Mouse (Mus musculus) hindbrain, embryonic 13.5 days (tissue): ENCODE measurements around the gene Parva. TPM values are rescaled to one million over a fixed set of nuclear protein-coding genes. Genes with fewer than 3 reads are reported as not detected.

Experiments
- ATAC-seq: fragments of 200-750 bp; cut with Nextera tagmentation; 2 replicates; pipeline ENCODE4 v1.8.0; 2017; ENCODE audit warnings: moderate TSS enrichment; ENCODE audit not compliant: low FRiP score
- H3K27ac ChIP-seq: fragments of 300-500 bp; sonication (generic); 2 replicates; pipeline ENCODE4 v1.5.1; 2015; ENCODE audit warnings: inconsistent platforms, mild to moderate bottlenecking, moderate library complexity
- H3K27me3 ChIP-seq: fragments of 300-500 bp; sonication (generic); 2 replicates; pipeline ENCODE4 v1.6.1; 2015; ENCODE audit warnings: mild to moderate bottlenecking, inconsistent platforms
- H3K36me3 ChIP-seq: fragments of 300-500 bp; sonication (generic); 2 replicates; pipeline ENCODE4 v1.6.1; 2015; ENCODE audit warnings: mild to moderate bottlenecking, inconsistent platforms
- H3K4me1 ChIP-seq: fragments of 300-500 bp; sonication (generic); replicated peaks from 2 replicates; pipeline ENCODE4 v1.6.1; 2015; ENCODE audit warnings: inconsistent platforms
- H3K4me2 ChIP-seq: fragments of 300-500 bp; sonication (generic); 2 replicates; pipeline ENCODE4 v1.6.1; 2015; ENCODE audit warnings: inconsistent platforms, mild to moderate bottlenecking, moderate library complexity
- H3K4me3 ChIP-seq: fragments of 300-500 bp; sonication (generic); 2 replicates; pipeline ENCODE4 v1.5.1; 2015; ENCODE audit warnings: mild to moderate bottlenecking, inconsistent platforms
- H3K9ac ChIP-seq: fragments of 300-500 bp; sonication (generic); 2 replicates; pipeline ENCODE4 v1.6.1; 2015; ENCODE audit warnings: mild to moderate bottlenecking, inconsistent platforms
- H3K9me3 ChIP-seq: fragments of 300-500 bp; sonication (generic); 2 replicates; pipeline ENCODE4 v1.6.1; 2016; ENCODE audit warnings: inconsistent platforms
- WGBS: fragments of 180-500 bp; shearing (Covaris S2); methylation state at CpG from one replicate; pipeline ENCODE4 v1.1.7; 2015; 5-methylcytosine and 5-hydroxymethylcytosine counted together
- polyA plus RNA-seq: library from polyadenylated mRNA; unstranded; fragments of >200 nt; fragmentation: Nextera tagmentation; extraction: Ambion mirVana; gene quantifications from 2 replicates; pipeline ENCODE4 v1.2.1, GENCODE M21; 2015

The Parva gene
- polyA plus RNA-seq, 1 experiment from 2014 or later = 30.8 TPM

- H3K36me3 ChIP-seq = no peaks in the 10 kb centered on the region
- no peak overlapping the region for H3K4me3 ChIP-seq
- no peaks in the 10 kb centered on the region for H3K27me3 ChIP-seq
- H3K4me1 ChIP-seq = peaks cover 15% of the 10 kb centered on the region
- ATAC-seq = no peak
- H3K4me2 ChIP-seq = no peak overlapping the region
- H3K9ac ChIP-seq = no peak overlapping the region
- whole genome bisulfite sequencing = 37% methylated on average over 2 of the region's 2 CpGs
- H3K9me3 ChIP-seq = no peaks in the 10 kb centered on the region
- no peak overlapping the region for H3K27ac ChIP-seq
These were observed 172.3 kb downstream of the Parva start for GRCm38 (mm10) chr7:112599650-112600049.

- Histone ChIP-seq H3K4me1 (peaks cover 15% of the 10 kb centered on the region), H3K36me3 (no peaks in the 10 kb centered on the region), H3K4me2 (no peak overlapping the region), H3K27me3 (no peaks in the 10 kb centered on the region), H3K27ac (no peak overlapping the region), H3K4me3 (no peak overlapping the region), H3K9ac (no peak overlapping the region), H3K9me3 (no peaks in the 10 kb centered on the region)
- no peak for ATAC-seq
- 72% methylated on average over 3 of the region's 3 CpGs for WGBS
These were observed 172.9 kb downstream of the Parva start for GRCm38 (mm10) chr7:112600163-112600562.

GRCm38 (mm10) chr7:112602966-112603365 lies 175.7 kb downstream of the Parva start:
- no peak overlapping the region for H3K9ac ChIP-seq
- no peak overlapping the region for H3K4me3 ChIP-seq
- no peak for ATAC-seq
- no peaks in the 10 kb centered on the region for H3K36me3 ChIP-seq
- H3K27ac ChIP-seq = no peak overlapping the region
- no peaks in the 10 kb centered on the region for H3K27me3 ChIP-seq
- no peak overlapping the region for H3K4me2 ChIP-seq
- no peaks in the 10 kb centered on the region for H3K9me3 ChIP-seq
- H3K4me1 ChIP-seq = peaks cover 15% of the 10 kb centered on the region
- 95% methylated on average over 5 of the region's 5 CpGs for WGBS

- no peak for ATAC-seq
These were observed 176.3 kb downstream of the Parva start for GRCm38 (mm10) chr7:112603496-112604170.

GRCm38 (mm10) chr7:112604209-112604608 lies 176.9 kb downstream of the Parva start:
- no peaks in the 10 kb centered on the region for H3K9me3 ChIP-seq
- H3K27ac ChIP-seq = peak overlapping the region; percentile 60
- no peak for ATAC-seq
- no peak overlapping the region for H3K9ac ChIP-seq
- H3K27me3 ChIP-seq = no peaks in the 10 kb centered on the region
- H3K4me1 ChIP-seq = peaks cover 15% of the 10 kb centered on the region
- H3K4me2 ChIP-seq = no peak overlapping the region
- 46% methylated on average over 8 of the region's 8 CpGs for WGBS
- H3K4me3 ChIP-seq = no peak overlapping the region
- no peaks in the 10 kb centered on the region for H3K36me3 ChIP-seq

More at GRCm38 (mm10) chr7:112603496-112604170, 176.3 kb downstream of the Parva start:
- Histone ChIP-seq H3K4me3 (no peak overlapping the region), H3K9me3 (no peaks in the 10 kb centered on the region), H3K27me3 (no peaks in the 10 kb centered on the region), H3K9ac (no peak overlapping the region), H3K36me3 (no peaks in the 10 kb centered on the region), H3K4me1 (peaks cover 15% of the 10 kb centered on the region), H3K27ac (peak overlapping the region; percentile 60), H3K4me2 (no peak overlapping the region)
- 80% methylated on average over 10 of the region's 10 CpGs for WGBS

- WGBS = 84% methylated on average over 3 of the region's 3 CpGs
- no peak for ATAC-seq
- Histone ChIP-seq H3K9ac (no peak overlapping the region), H3K4me1 (no peaks in the 10 kb centered on the region), H3K4me2 (no peak overlapping the region), H3K9me3 (no peaks in the 10 kb centered on the region), H3K27me3 (no peaks in the 10 kb centered on the region), H3K27ac (no peak overlapping the region), H3K36me3 (no peaks in the 10 kb centered on the region), H3K4me3 (no peak overlapping the region)
These were observed 186.9 kb downstream of the Parva start for GRCm38 (mm10) chr7:112614046-112614790.

- Histone ChIP-seq H3K27ac (no peak overlapping the region), H3K36me3 (no peaks in the 10 kb centered on the region), H3K9ac (no peak overlapping the region), H3K9me3 (no peaks in the 10 kb centered on the region), H3K27me3 (no peaks in the 10 kb centered on the region), H3K4me2 (no peak overlapping the region), H3K4me3 (no peak overlapping the region), H3K4me1 (no peaks in the 10 kb centered on the region)
- no peak for ATAC-seq
- 66% methylated on average over 10 of the region's 10 CpGs for WGBS
These were observed 187.7 kb downstream of the Parva start for GRCm38 (mm10) chr7:112614791-112615668.

- Histone ChIP-seq H3K9me3 (no peaks in the 10 kb centered on the region), H3K27ac (no peak overlapping the region), H3K4me1 (no peaks in the 10 kb centered on the region), H3K4me2 (no peak overlapping the region), H3K36me3 (no peaks in the 10 kb centered on the region), H3K4me3 (no peak overlapping the region), H3K27me3 (no peaks in the 10 kb centered on the region), H3K9ac (no peak overlapping the region)
- ATAC-seq = no peak
- 76% methylated on average over 22 of the region's 22 CpGs for WGBS
These were observed 193.2 kb downstream of the Parva start for GRCm38 (mm10) chr7:112620322-112621179.

GRCm38 (mm10) chr7:112627481-112627880 lies 200.2 kb downstream of the Parva start:
- H3K9me3 ChIP-seq = no peaks in the 10 kb centered on the region
- no peak for ATAC-seq
- WGBS = 81% methylated on average over 4 of the region's 4 CpGs
- H3K4me1 ChIP-seq = no peaks in the 10 kb centered on the region
- no peaks in the 10 kb centered on the region for H3K27me3 ChIP-seq
- H3K27ac ChIP-seq = no peak overlapping the region
- no peak overlapping the region for H3K9ac ChIP-seq
- H3K4me3 ChIP-seq = no peak overlapping the region
- H3K4me2 ChIP-seq = no peak overlapping the region
- no peaks in the 10 kb centered on the region for H3K36me3 ChIP-seq

- 92% methylated on average over 10 of the region's 10 CpGs for WGBS
- Histone ChIP-seq H3K4me1 (no peaks in the 10 kb centered on the region), H3K27ac (no peak overlapping the region), H3K36me3 (no peaks in the 10 kb centered on the region), H3K9me3 (0 out of 2 replicates have a peak, but pooled peaks cover 3% of the 10 kb centered on the region), H3K27me3 (no peaks in the 10 kb centered on the region), H3K9ac (no peak overlapping the region), H3K4me3 (no peak overlapping the region), H3K4me2 (no peak overlapping the region)
- ATAC-seq = no peak
These were observed 207.4 kb downstream of the Parva start for GRCm38 (mm10) chr7:112634505-112635213.

- no peak for ATAC-seq
- 97% methylated on average over 2 of the region's 2 CpGs for WGBS
- no peak overlapping the region for H3K9ac ChIP-seq
- 0 out of 2 replicates have a peak, but pooled peaks cover 3% of the 10 kb centered on the region for H3K9me3 ChIP-seq
- H3K4me1 ChIP-seq = no peaks in the 10 kb centered on the region
- no peak overlapping the region for H3K27ac ChIP-seq
- no peaks in the 10 kb centered on the region for H3K36me3 ChIP-seq
- H3K27me3 ChIP-seq = no peaks in the 10 kb centered on the region
- H3K4me3 ChIP-seq = no peak overlapping the region
- no peak overlapping the region for H3K4me2 ChIP-seq
These were observed 208.6 kb downstream of the Parva start for GRCm38 (mm10) chr7:112635936-112636335.
